Mouse (Mus musculus) brain, embryonic 14.5 days (tissue): ENCODE data around the gene Dnaic2. TPM values are rescaled to one million over a fixed set of nuclear protein-coding genes. Genes with fewer than 3 reads are reported as not detected.

Source experiments
- DNase-seq: peaks from one replicate; pipeline ENCODE4 v3.0.0-alpha.2; 2011; ENCODE audit warnings: low read depth
- CTCF ChIP-seq: fragments of 200-500 bp; IDR thresholded peaks from 2 replicates; pipeline ENCODE4 v1.5.1; 2012; ENCODE audit warnings: inconsistent platforms, mild to moderate bottlenecking, moderate library complexity, borderline replicate concordance; ENCODE audit not compliant: insufficient read depth, insufficient read length; ENCODE audit errors: extremely low read depth
- POLR2A ChIP-seq: fragments of 200-500 bp; IDR thresholded peaks from 2 replicates; pipeline ENCODE4 v1.6.1; 2012; ENCODE audit warnings: mild to moderate bottlenecking, inconsistent platforms, borderline replicate concordance; ENCODE audit not compliant: poor library complexity, insufficient read depth, insufficient read length, severe bottlenecking; ENCODE audit errors: extremely low read depth
- polyA plus RNA-seq: library from polyadenylated mRNA; depleted of rRNA; stranded (reverse); fragments of >200 nt; gene quantifications from 2 replicates; pipeline ENCODE4 v1.2.3, GENCODE M21; 2012; rRNA removed

The Dnaic2 gene
- polyA plus RNA-seq, result 2.9 TPM in 2 replicates

DNA sequence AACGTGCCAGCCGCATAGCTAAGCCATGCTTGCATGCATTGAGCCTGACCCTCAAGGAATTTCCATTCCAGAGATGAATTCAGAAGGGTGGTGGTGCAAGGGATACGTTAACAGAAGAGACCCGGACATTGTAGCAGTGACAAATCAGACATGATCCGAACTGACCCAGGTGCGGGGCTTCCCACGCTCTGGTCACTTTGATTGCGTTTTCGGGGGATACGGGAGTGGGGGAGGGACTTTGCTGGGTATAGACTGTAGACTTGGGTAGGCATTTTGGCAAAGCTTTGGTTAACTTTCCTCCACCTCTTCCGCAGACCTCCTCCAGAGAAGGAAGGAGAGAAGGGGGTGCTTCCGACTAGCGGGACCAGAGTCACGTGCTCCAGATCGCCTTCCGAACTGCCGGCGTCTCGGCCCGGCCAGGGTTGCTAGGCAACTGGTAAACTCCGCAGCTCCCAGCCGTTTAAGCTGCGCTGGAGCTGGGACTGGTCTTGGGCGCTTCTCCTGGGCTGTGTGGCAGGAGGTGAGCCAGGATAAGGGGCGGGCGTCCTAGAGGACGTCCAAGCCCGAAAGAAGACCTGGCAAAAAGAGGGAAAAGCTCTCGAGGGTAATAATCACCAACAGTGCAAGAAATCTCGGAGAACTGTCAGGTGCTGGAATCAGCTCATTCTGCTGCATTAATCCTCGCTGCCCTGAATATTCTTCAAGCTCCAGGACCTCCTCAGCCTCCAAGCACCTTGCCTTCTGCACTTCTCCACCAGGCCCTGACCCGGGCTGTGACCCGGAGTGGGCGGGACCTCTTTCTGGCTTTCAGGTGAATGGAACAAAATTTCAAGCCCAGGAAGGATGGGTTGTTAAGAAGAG, at the start of gene Dnaic2:
Dnaic2 (plus strand) TSS at position 444 of the 861 bp plus-strand sequence.
- DNase-seq, result peak; percentile 91
- TF ChIP-seq CTCF, result no peak
- no peak for TF ChIP-seq POLR2A

DNA sequence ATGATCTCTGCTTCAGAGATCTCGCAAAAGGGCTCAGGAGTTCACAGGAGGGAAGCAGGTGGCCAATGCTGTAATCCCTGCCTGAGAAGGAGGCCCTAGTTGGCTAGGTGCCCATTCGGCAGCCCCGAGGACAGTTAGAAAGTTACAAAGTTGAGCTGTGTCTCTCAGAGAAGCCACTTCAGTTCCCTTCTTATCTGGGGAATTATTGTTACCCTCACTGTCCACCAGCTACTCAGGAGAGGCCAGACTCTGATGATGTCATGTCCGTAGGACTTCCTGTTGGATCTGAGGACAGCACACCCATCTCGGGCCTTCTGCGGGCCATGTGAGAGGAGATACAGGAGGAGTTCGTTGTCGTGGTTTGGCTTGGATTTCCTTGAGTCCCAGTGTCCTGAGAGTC, 47.6 kb upstream of the Dnaic2 start:
- TF ChIP-seq POLR2A, result no peak
- TF ChIP-seq CTCF, result no peak
- no peak for DNase-seq

DNA sequence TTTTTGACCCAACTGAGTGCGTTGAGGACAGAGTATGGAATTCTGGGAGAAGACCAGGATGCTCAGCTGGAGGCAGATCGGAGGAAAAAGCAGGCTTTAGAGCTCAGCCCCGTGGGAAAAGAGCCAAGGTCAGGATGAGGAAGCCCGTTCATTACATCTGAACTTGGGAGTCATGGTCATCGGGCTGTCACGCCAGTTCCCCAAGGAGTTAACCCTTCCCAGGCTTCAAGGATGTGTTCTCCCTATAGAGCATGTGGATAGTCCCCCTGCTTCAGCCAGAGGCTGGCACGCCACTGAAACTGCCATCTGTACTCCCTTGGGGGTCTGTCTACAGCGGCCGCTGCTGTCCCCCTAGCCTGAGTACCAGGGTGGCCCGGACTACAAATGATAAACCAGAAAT, 46.9 kb upstream of the Dnaic2 start:
- TF ChIP-seq POLR2A (no peak), CTCF (no peak)
- DNase-seq, result no peak

DNA sequence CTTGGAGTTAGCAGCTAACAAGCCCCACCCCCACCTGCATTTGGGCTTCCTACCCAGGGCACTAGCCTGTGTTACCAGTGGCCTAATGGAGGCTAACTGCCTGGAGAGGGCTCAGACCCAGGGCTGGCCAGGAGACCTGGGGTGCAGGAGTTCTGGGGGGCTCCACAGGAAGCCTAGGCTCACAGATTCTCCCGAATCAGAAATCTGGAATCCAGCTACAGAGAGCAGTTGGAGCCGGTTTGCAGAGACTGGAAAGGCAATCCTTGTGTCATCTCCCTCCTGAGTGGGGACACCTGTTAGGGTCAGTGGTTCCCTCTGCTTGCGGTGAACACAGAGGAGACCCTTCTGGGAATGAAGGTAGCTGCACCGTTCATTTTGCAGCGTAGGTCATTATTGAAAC, 46.2 kb upstream of the Dnaic2 start:
- TF ChIP-seq CTCF (no peak), POLR2A (no peak)
- DNase-seq, result no peak

DNA sequence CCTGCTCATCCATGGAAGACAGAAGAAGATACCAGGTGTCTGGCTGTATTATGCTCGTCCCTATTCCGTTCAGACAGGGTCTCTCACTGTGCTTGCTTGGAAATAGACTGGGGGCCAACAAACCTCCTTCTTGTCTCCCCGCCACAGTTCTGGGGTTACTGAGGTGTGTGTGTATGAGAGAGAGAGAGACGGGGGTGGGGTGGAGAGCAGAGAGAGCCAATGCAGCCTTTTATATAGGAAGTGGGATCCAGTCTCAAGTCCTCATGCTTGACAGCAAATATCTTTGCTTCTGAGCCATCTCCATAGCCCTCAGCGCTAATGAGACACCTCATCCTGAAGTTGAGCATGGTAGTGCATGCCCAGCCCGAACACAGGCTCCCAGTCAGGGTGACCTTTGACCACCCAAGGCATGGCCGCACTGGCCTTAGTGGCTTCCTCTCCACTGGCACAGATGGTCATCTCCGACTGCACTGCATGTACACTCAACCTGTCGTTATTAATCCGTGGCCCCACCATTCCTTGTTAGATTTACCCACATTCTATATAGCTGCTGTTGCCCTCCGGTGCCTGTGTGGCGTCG, 44.8 kb upstream of the Dnaic2 start:
- no peak for TF ChIP-seq CTCF
- no peak for TF ChIP-seq POLR2A
- no peak for DNase-seq

DNA sequence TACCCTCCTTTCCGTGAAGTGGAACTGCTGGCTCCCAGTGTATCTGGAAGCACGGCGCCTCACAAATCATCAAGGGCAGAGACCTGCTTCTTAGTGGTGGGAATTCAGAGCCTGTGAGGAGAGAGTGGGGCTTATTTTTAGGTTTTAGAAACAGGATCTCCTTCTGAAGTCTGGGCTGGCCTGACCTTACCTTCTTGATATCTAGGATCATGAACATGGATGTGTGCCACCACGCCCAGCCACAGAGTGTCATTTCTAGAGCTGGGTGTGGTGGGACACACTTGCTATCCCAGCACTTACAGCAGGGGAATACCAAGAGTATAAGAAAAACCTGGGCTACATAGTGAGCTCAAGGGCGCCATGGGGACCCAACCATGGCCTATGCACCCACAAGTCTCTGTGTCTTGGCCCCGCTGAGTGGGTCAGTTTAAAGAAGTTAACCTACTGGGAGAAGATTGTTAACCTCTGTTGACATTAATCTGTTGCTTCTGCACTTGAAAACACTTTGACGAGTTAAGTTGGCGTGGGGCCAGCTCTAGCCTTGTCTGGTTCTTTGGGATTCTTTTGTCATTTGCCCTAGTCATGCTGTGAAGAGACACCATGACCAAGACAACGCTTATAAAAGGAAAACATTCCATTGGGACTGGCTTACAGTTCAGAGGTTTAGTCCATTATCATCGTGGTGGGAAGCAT, 44.0 kb upstream of the Dnaic2 start:
- DNase-seq, result no peak
- TF ChIP-seq POLR2A (no peak), CTCF (no peak)

DNA sequence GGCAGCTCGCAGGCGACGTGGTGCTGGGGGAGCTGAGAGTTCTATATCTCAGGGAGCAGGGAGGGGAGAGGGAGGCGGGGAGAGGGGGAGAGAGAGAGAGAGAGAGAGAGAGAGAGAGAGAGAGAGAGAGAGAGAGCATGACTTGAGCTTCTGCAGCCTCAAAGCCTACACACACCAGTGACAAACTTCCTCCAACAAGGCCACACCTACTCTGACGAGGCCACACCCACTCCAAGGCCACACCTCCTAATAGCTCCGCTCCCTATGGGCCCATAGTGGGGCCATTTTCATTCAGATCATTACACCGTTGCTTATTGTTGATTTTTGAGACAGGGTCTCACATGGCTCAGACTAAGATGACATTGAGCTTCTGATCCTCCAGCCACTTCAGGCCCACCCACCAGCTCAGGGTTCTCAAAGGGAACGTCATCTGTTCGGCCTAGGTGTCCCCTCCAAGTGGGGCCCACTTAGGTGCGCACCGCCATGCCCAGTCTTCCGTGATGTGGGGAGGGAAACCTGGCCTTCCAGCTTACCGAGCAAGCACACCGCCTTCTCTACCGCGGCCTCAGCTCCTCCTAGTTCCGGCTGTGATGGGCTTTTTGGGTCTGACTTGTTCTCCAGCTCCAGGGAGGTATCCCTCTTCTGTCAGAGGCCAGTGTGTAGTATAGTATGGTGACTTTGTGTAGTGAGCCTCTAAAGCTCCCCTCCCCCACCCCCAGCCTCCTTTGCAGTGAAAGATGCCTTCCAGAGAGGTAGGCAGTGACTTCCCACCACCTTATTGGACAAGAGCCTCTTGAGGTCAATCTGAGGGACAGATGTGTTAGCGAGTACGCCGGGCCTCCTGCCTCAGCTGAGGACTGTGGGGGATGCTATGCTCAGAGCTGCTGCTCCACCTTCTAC, 43.2 kb upstream of the Dnaic2 start:
- DNase-seq, result no peak
- no peak for TF ChIP-seq POLR2A
- no peak for TF ChIP-seq CTCF

DNA sequence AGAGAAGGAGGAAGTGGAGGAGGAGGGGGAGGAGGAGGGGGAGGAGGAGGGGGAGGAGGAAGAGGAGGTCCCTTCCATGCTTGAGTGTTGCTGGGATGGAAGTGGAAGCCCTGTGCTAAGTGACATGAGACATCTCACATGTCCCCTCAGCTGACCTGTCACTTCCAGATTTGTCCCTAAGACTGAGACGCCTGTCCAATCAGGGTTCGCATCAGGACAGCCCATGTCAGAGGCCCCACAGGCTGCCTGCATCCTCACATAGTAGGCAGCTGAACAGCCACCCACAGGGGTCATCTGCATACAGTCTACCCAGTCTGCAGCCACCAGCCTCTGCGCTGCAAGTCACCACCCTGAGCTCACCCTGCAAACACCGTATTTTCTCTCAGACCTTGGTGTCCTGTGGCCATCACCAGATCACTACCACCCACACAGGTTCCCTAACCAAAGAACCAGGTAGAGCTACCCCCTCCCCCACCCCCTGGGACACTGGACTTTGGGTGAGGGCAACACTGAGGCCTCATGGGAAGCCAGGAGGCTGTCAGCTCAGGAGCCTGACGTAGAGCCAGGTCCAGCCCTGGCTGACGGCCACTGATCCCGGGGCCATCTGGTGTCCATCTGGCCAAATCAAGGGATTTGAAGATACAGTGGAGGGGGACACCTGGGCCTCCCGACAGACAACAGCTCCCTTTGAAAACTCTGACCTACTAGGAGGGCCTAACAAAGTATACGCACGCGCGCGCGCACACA, 42.4 kb upstream of the Dnaic2 start:
- DNase-seq, result peak; percentile 59
- TF ChIP-seq CTCF, result no peak
- no peak for TF ChIP-seq POLR2A

DNA sequence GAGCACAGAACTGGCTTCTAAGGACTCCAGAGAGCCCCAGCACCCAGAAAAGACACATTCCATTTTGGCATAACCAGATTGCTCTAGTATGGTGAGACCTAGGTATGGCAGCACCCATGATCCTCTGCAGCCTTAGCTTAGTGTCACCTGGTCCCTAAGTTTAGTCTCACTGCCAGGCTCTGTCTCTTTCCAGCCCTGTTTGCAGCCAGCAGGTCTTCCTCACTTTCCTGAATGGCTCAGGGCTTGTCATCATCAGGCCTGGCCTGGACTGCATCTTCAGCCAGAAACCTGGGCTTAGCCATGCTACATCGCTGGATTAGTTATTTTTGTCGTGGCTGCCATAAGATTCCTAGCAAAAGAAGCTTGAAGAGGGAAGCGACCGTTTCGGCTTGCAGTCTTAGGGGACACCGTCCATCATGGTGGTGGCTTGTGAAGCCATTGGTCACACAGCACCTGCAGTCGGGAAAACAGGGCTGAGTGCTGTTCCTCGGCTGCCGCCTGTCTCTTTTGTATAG, 41.6 kb upstream of the Dnaic2 start:
- no peak for TF ChIP-seq CTCF
- no peak for TF ChIP-seq POLR2A
- no peak for DNase-seq

DNA sequence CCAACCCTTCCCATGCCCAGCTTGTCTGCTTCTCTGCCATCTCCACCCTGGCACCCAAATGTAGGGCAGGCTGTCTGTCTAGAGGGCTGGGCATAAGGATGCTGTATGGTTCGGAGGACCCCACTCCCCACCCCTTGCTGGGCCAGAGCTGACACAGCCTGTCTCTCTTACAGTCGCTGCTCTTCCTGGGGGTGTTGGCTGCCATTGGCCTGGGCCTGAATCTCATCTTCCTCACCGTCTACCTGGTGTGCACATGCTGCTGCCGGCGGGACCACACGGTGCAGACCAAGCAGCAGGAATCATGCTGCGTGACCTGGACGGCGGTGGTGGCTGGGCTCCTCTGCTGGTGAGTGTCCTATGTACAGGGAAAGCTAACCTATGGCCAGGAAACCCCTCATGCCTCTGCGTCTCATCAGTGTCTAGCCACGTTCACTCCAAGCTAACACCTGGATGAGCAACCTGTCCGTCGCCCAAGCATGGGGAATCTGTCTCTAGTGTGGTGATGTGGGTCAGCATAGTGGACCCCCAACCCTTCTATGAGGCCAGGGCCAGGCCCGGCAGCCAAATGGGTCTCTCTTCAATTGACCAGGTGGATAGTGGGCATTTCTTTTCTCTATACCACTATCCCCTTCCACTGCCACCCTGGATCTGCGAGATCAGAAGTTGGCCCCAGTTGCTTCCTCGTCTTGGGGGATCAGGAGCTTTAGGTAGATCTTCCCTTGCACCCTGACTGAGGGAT, 40.8 kb upstream of the Dnaic2 start:
- DNase-seq, result no peak

More for the DNA sequence above, 40.8 kb upstream of the Dnaic2 start:
- TF ChIP-seq CTCF (no peak), POLR2A (no peak)
